Mouse (Mus musculus) liver, embryonic 16.5 days (tissue): Measurements from ENCODE around the gene Dck. TPM values are rescaled to one million over a fixed set of nuclear protein-coding genes. Genes with fewer than 3 reads are reported as not detected.
A peak's percentile ranks its signal among the peaks of the same experiment; 100 is the strongest.

Source experiments
- ATAC-seq: fragments of 200-750 bp; cut with Nextera tagmentation; 2 replicates; pipeline ENCODE4 v1.8.0; 2017; ENCODE audit warnings: low read depth, mild to moderate bottlenecking, moderate number of reproducible peaks, moderate library complexity
- H3K27ac ChIP-seq: fragments of 300-500 bp; sonication (generic); 2 replicates; pipeline ENCODE4 v1.5.1; 2014; ENCODE audit warnings: mild to moderate bottlenecking, low read length
- H3K27me3 ChIP-seq: fragments of 300-500 bp; sonication (generic); 2 replicates; pipeline ENCODE4 v1.6.1; 2014; ENCODE audit warnings: low read depth, low read length, mixed read lengths; ENCODE audit not compliant: control insufficient read depth, insufficient read depth
- H3K36me3 ChIP-seq: fragments of 300-500 bp; sonication (generic); 2 replicates; pipeline ENCODE4 v1.6.1; 2014; ENCODE audit warnings: mild to moderate bottlenecking; ENCODE audit not compliant: control insufficient read depth, insufficient read depth
- H3K4me1 ChIP-seq: fragments of 300-500 bp; sonication (generic); 2 replicates; pipeline ENCODE4 v1.6.1; 2014; ENCODE audit warnings: low read depth, low read length, mixed read lengths; ENCODE audit not compliant: control insufficient read depth
- H3K4me2 ChIP-seq: fragments of 300-500 bp; sonication (generic); 2 replicates; pipeline ENCODE4 v1.6.1; 2014; ENCODE audit warnings: low read depth, low read length, mixed read lengths
- H3K4me3 ChIP-seq: fragments of 300-500 bp; sonication (generic); 2 replicates; pipeline ENCODE4 v1.5.1; 2014; ENCODE audit warnings: low read depth, mild to moderate bottlenecking, low read length
- H3K9ac ChIP-seq: fragments of 300-500 bp; sonication (generic); 2 replicates; pipeline ENCODE4 v1.6.1; 2014; ENCODE audit warnings: low read depth, low read length
- H3K9me3 ChIP-seq: fragments of 300-500 bp; sonication (generic); replicated peaks from 2 replicates; pipeline ENCODE4 v1.6.1; 2016; ENCODE audit warnings: low read length; ENCODE audit not compliant: control insufficient read depth
- WGBS: fragments of 180-500 bp; shearing (Covaris S2); extraction: QIAGEN DNeasy Blood & Tissue Kit; methylation state at CpG from one replicate; pipeline ENCODE4 v1.1.7; 2014; ENCODE audit not compliant: insufficient replicate concordance; 5-methylcytosine and 5-hydroxymethylcytosine counted together
- polyA plus RNA-seq: library from polyadenylated mRNA; unstranded; fragments of >200 nt; fragmentation: Nextera tagmentation; extraction: Ambion mirVana; gene quantifications from 2 replicates; pipeline ENCODE4 v1.2.1, GENCODE M21; 2015

Gene Dck
- polyA plus RNA-seq, 1 experiment from 2014 or later = 81.6 TPM

- peak overlapping the region; percentile 93 for H3K9ac ChIP-seq
- whole genome bisulfite sequencing = 27% methylated on average over 6 of the region's 6 CpGs
- peaks cover 36% of the 10 kb centered on the region for H3K36me3 ChIP-seq
- H3K9me3 ChIP-seq = no peaks in the 10 kb centered on the region
- peak overlapping the region; percentile 77 for H3K4me2 ChIP-seq
- peak overlapping the region; percentile 99 for H3K4me3 ChIP-seq
- H3K27me3 ChIP-seq = no peaks in the 10 kb centered on the region
- H3K27ac ChIP-seq = peak overlapping the region; percentile 91
- peaks cover 34% of the 10 kb centered on the region for H3K4me1 ChIP-seq
- peak; percentile 28 for ATAC-seq
Measured at GRCm38 (mm10) chr5:88768201-88768600, 3.4 kb downstream of the Dck start.

- peaks cover 63% of the 10 kb centered on the region for H3K36me3 ChIP-seq
- no peak for ATAC-seq
- whole genome bisulfite sequencing = 68% methylated on average over 7 of the region's 7 CpGs
Measured at GRCm38 (mm10) chr5:88782072-88782765, 17.4 kb downstream of the Dck start.

GRCm38 (mm10) chr5:88785059-88785458 is 20.3 kb downstream of the Dck start:
- Histone ChIP-seq H3K27me3 (no peaks in the 10 kb centered on the region), H3K9me3 (no peaks in the 10 kb centered on the region), H3K4me1 (no peaks in the 10 kb centered on the region), H3K9ac (no peak overlapping the region), H3K4me3 (no peak overlapping the region), H3K4me2 (no peak overlapping the region), H3K36me3 (peaks cover 50% of the 10 kb centered on the region), H3K27ac (no peak overlapping the region)
- no peak for ATAC-seq
- 83% methylated on average over 1 of the region's 1 CpGs for WGBS

More at GRCm38 (mm10) chr5:88782072-88782765, 17.4 kb downstream of the Dck start:
- Histone ChIP-seq H3K9ac (no peak overlapping the region), H3K9me3 (no peaks in the 10 kb centered on the region), H3K27ac (no peak overlapping the region), H3K4me3 (no peak overlapping the region), H3K27me3 (no peaks in the 10 kb centered on the region), H3K4me1 (no peaks in the 10 kb centered on the region), H3K4me2 (no peak overlapping the region)

GRCm38 (mm10) chr5:88790675-88791074 is 25.9 kb downstream of the Dck start:
- Histone ChIP-seq H3K9ac (no peak overlapping the region), H3K4me2 (no peak overlapping the region), H3K36me3 (peaks cover 5% of the 10 kb centered on the region; the same call in 1 of the 2 replicates), H3K4me3 (no peak overlapping the region), H3K4me1 (no peaks in the 10 kb centered on the region), H3K9me3 (no peaks in the 10 kb centered on the region), H3K27ac (no peak overlapping the region), H3K27me3 (no peaks in the 10 kb centered on the region)
- 44% methylated on average over 9 of the region's 9 CpGs for WGBS
- ATAC-seq = no peak

- ATAC-seq = no peak
- WGBS = 30% methylated on average over 10 of the region's 10 CpGs
Measured at GRCm38 (mm10) chr5:88791256-88792245, 26.8 kb downstream of the Dck start.

GRCm38 (mm10) chr5:88793676-88794075 is 28.9 kb downstream of the Dck start:
- no peaks in the 10 kb centered on the region for H3K36me3 ChIP-seq
- whole genome bisulfite sequencing = 66% methylated on average over 3 of the region's 3 CpGs
- H3K4me3 ChIP-seq = no peak overlapping the region
- H3K4me1 ChIP-seq = no peaks in the 10 kb centered on the region
- no peaks in the 10 kb centered on the region for H3K27me3 ChIP-seq
- no peak overlapping the region for H3K9ac ChIP-seq
- H3K4me2 ChIP-seq = no peak overlapping the region
- no peak overlapping the region for H3K27ac ChIP-seq
- ATAC-seq = no peak
- H3K9me3 ChIP-seq = no peaks in the 10 kb centered on the region

More at GRCm38 (mm10) chr5:88791256-88792245, 26.8 kb downstream of the Dck start:
- H3K27ac ChIP-seq = no peak overlapping the region
- no peak overlapping the region for H3K4me2 ChIP-seq
- no peak overlapping the region for H3K9ac ChIP-seq
- H3K27me3 ChIP-seq = no peaks in the 10 kb centered on the region
- H3K4me1 ChIP-seq = no peaks in the 10 kb centered on the region
- H3K36me3 ChIP-seq = 0 out of 2 replicates have a peak, but pooled peaks cover 3% of the 10 kb centered on the region
- H3K4me3 ChIP-seq = no peak overlapping the region
- H3K9me3 ChIP-seq = no peaks in the 10 kb centered on the region

GRCm38 (mm10) chr5:88795910-88796584 is 31.3 kb downstream of the Dck start:
- Histone ChIP-seq H3K4me2 (peak overlapping the region; percentile 22; the same call in 1 of the 2 replicates), H3K4me1 (no peaks in the 10 kb centered on the region), H3K27me3 (no peaks in the 10 kb centered on the region), H3K9ac (no peak overlapping the region), H3K9me3 (no peaks in the 10 kb centered on the region), H3K27ac (no peak overlapping the region; the same call in 1 of the 2 replicates), H3K36me3 (no peaks in the 10 kb centered on the region), H3K4me3 (no peak overlapping the region)
- WGBS = 43% methylated on average over 9 of the region's 9 CpGs
- ATAC-seq = peak; percentile 54; the same call in 1 of the 2 replicates

GRCm38 (mm10) chr5:88796588-88796987 is 31.8 kb downstream of the Dck start:
- H3K9ac ChIP-seq = no peak overlapping the region
- H3K4me2 ChIP-seq = peak overlapping the region; percentile 22; the same call in 1 of the 2 replicates
- ATAC-seq = peak; percentile 85
- H3K36me3 ChIP-seq = no peaks in the 10 kb centered on the region
- no peaks in the 10 kb centered on the region for H3K27me3 ChIP-seq
- peak overlapping the region; percentile 65 for H3K27ac ChIP-seq
- 61% methylated on average over 11 of the region's 11 CpGs for WGBS
- no peaks in the 10 kb centered on the region for H3K4me1 ChIP-seq
- no peaks in the 10 kb centered on the region for H3K9me3 ChIP-seq
- H3K4me3 ChIP-seq = no peak overlapping the region
